Mouse (Mus musculus) testis, adult 2 months (tissue): ENCODE measurements around the gene Grm1.

ENCODE experiments used
- CTCF ChIP-seq: fragments of 200-500 bp; IDR thresholded peaks from 2 replicates; pipeline ENCODE4 v1.5.1; 2012; ENCODE audit warnings: low read depth, mild to moderate bottlenecking, inconsistent platforms, low read length, moderate library complexity; ENCODE audit not compliant: control insufficient read depth, insufficient read depth, insufficient replicate concordance
- POLR2A ChIP-seq: fragments of 200-500 bp; IDR thresholded peaks from 2 replicates; pipeline ENCODE4 v1.6.1; 2012; ENCODE audit warnings: low read depth, mild to moderate bottlenecking, inconsistent platforms, low read length, moderate library complexity; ENCODE audit not compliant: control insufficient read depth

DNA sequence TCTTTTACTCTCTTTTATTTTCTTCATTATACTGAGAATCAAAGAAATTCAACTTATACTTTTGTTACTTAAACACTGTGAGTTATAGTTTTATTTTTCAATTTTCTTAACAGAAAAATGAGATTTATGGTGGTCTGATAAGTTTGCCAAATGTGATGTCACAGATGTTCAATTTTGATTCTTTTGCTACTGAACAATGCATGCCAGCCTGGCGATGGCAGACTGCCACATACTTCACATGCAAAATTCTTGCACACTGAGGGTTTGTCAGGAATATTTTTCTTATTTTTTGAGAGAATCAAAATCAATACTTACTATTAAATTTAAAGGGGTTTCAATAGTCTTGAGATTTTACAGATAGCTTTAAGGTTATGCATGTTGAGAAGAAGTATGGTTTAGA lies 251.0 kb downstream of the Grm1 start:
- TF ChIP-seq POLR2A = no peak
- no peak for TF ChIP-seq CTCF
